Comparison of ENCODE assay signal across 13 mouse cellular contexts in the genomic region with DNA sequence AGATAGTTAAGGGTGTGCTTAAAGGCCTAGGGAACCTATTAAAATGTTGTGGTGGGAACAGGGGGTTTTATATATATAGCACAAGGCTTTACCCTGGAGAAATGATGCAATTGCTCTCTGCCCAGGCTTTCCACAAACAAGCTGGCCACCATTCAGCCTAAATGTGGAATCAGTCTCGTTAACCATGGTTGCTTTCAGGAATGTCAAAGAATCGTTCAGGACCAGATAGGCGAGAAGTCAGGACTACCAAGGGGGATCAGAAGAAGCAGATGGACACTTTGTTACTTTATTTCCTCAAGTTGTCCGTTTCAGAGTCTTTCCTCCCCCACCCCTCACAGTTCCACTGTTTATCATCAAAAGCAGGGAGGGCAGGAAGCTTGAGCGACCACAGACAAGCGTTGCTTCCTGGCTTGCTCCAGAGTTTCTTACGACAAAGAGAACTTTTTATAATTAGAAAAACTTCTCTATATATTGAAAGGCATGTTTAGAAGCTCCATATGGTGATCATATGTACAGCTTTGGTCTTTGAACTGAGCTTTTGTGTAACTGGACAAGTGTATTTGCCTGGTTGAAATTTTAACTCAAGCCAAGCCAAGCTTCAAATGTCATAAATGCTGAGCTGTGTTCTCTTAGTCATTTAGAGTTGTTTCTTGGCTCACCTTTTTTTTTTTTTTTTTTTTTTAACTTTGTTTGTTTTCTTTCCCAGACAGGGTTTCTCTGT. TPM values are rescaled to one million over a fixed set of nuclear protein-coding genes. Genes with fewer than 3 reads are reported as not detected.
DNase-seq lines count a peak whose midpoint lies in the region; ATAC-seq lines count a peak whose summit lies in the region.
"Had no signal": no experiment of that assay in that cellular context is flagged by ENCODE, and none has a peak within 500 bp of the region (broad histone marks: within the 10 kb centered on the region; RNA-seq: fewer than 3 reads in every experiment).

No protein-coding gene starts in this region.

- intact Hi-C loops in heart, postnatal 36 days (cut with DNase I) = no loop called here

- WGBS in heart, embryonic 14.5 days = 52% methylated on average over 7 of the region's 7 CpGs
- WGBS in neural tube, embryonic 15.5 days = 67% methylated on average over 7 of the region's 7 CpGs
- 38% methylated on average over 7 of the region's 7 CpGs for WGBS in limb, embryonic 13.5 days

- ATAC-seq in heart, embryonic 14.5 days (ENCODE audit: insufficient number of reproducible peaks, insufficient read depth, low FRiP score, low read depth) = no peak
- no peak for ATAC-seq in neural tube, embryonic 15.5 days (ENCODE audit: low FRiP score)
- ATAC-seq in limb, embryonic 13.5 days (ENCODE audit: low FRiP score, low read depth) = no peak

- H3K4me2 ChIP-seq in heart, embryonic 14.5 days (ENCODE audit: low read length) = peak overlapping the region; percentile 41
- 0 out of 2 replicates have a peak overlapping the region, but pooled peaks have one; percentile 1 for H3K4me2 ChIP-seq in neural tube, embryonic 15.5 days
- H3K4me2 ChIP-seq in limb, embryonic 13.5 days (replicated peaks) = peak overlapping the region; percentile 75
- H3K4me2 ChIP-seq: neural tube, embryonic 13.5 days had no signal

- no peaks in the 10 kb centered on the region for H3K9me3 ChIP-seq in heart, embryonic 14.5 days (ENCODE audit: control insufficient read depth, low read length)
- H3K9me3 ChIP-seq in neural tube, embryonic 15.5 days (replicated peaks) = no peaks in the 10 kb centered on the region
- H3K9me3 ChIP-seq in limb, embryonic 13.5 days = no peaks in the 10 kb centered on the region
- H3K9me3 ChIP-seq: neural tube, embryonic 13.5 days had no signal

- H3K27me3 ChIP-seq in heart, embryonic 14.5 days (ENCODE audit: control insufficient read depth, insufficient read depth, low read length) = no peaks in the 10 kb centered on the region
- no peaks in the 10 kb centered on the region for H3K27me3 ChIP-seq in neural tube, embryonic 15.5 days (replicated peaks)
- H3K27me3 ChIP-seq in limb, embryonic 13.5 days = no peaks in the 10 kb centered on the region
- H3K27me3 ChIP-seq: neural tube, embryonic 13.5 days had no signal

- no peak for DNase-seq in heart, postnatal 36 days
- DNase-seq in neural tube, embryonic 10.5 days (ENCODE audit: extremely low spot score, low spot score) = no peak
- peak; percentile 44 for DNase-seq in thymus, postnatal 25 days
- no peak for DNase-seq in urinary bladder, adult 2 months (ENCODE audit: low spot score)
- no peak for DNase-seq in ovary, adult 18-20 months (ENCODE audit: low spot score)
- DNase-seq: left cerebral cortex, postnatal 4 days had no signal

- peaks cover 2 to 12% of the 10 kb centered on the region in 2 experiments; a peak in 3 of 4 replicates for H3K4me1 ChIP-seq in heart, embryonic 14.5 days (ENCODE audit: control insufficient read depth in 2 of 2, insufficient read depth in 2 of 2, low read length in 2 of 2)
- peaks cover 10% of the 10 kb centered on the region for H3K4me1 ChIP-seq in neural tube, embryonic 15.5 days
- H3K4me1 ChIP-seq in limb, embryonic 13.5 days = peaks cover 29% of the 10 kb centered on the region

- no peak overlapping the region for H3K9ac ChIP-seq in heart, embryonic 14.5 days (ENCODE audit: low read length)
- no peak overlapping the region for H3K9ac ChIP-seq in neural tube, embryonic 15.5 days (replicated peaks)
- H3K9ac ChIP-seq in limb, embryonic 13.5 days = no peak overlapping the region
- H3K9ac ChIP-seq: neural tube, embryonic 13.5 days had no signal

- no peak overlapping the region for H3K4me3 ChIP-seq in heart, embryonic 14.5 days (ENCODE audit: control insufficient read depth in 1 of 2, insufficient read depth in 1 of 2, low read depth in 1 of 2, low read length in 2 of 2)
- no peak overlapping the region for H3K4me3 ChIP-seq in neural tube, embryonic 15.5 days (replicated peaks)
- H3K4me3 ChIP-seq in limb, embryonic 13.5 days = peak overlapping the region; percentile 0; the same call in 1 of the 2 replicates
- H3K4me3 ChIP-seq: erythroblast, embryonic 14.5 days; neural tube, embryonic 13.5 days had no signal

- H3K27ac ChIP-seq in heart, embryonic 14.5 days (replicated peaks in 1 of 2; ENCODE audit: control insufficient read depth in 1 of 2, insufficient read depth in 1 of 2, low read depth in 2 of 2, low read length in 2 of 2) = peak overlapping the region; percentile 19 to 64; a peak in 2 of 4 replicates
- no peak overlapping the region for H3K27ac ChIP-seq in neural tube, embryonic 15.5 days (replicated peaks)
- 0 out of 2 replicates have a peak overlapping the region, but pooled peaks have one; percentile 11 for H3K27ac ChIP-seq in limb, embryonic 13.5 days
- H3K27ac ChIP-seq: neural tube, embryonic 13.5 days had no signal

- H3K36me3 ChIP-seq in heart, embryonic 14.5 days (ENCODE audit: control insufficient read depth, insufficient read depth, low read length) = peaks cover 49% of the 10 kb centered on the region
- H3K36me3 ChIP-seq in neural tube, embryonic 15.5 days = no peaks in the 10 kb centered on the region
- H3K36me3 ChIP-seq in limb, embryonic 13.5 days = peaks cover 38% of the 10 kb centered on the region
- H3K36me3 ChIP-seq: neural tube, embryonic 13.5 days had no signal

RNA-seq across cellular contexts. Expression of gene Cflar, which starts 5.0 kb away (rescaled TPM):
- polyA plus RNA-seq in heart, embryonic 14.5 days (2014; fragmentation: Nextera tagmentation; extraction: Ambion mirVana) = 38.7 and 42.2 TPM in 2 replicates
- total RNA-seq in heart, postnatal 36 days (2021) = 10 to 100 TPM; 56.4 to 61.5 TPM
- 15.3 and 20.0 TPM in 2 replicates for polyA plus RNA-seq in neural tube, embryonic 15.5 days (2015; fragmentation: Nextera tagmentation; extraction: Ambion mirVana)
- 35.3 and 35.6 TPM in 2 replicates for polyA plus RNA-seq in limb, embryonic 13.5 days (2015; fragmentation: Nextera tagmentation; extraction: Ambion mirVana)
- 41.1 and 43.4 TPM in 2 replicates for polyA plus RNA-seq in urinary bladder, adult 2 months (2012; rRNA removed)

RNA-seq across cellular contexts. Expression of gene Als2cr12, which starts 20.5 kb away (rescaled TPM):
- polyA plus RNA-seq in heart, embryonic 14.5 days (2014; fragmentation: Nextera tagmentation; extraction: Ambion mirVana) = not detected in 2 replicates
- not detected for total RNA-seq in heart, postnatal 36 days (2021)
- not detected in 2 replicates for polyA plus RNA-seq in neural tube, embryonic 15.5 days (2015; fragmentation: Nextera tagmentation; extraction: Ambion mirVana)
- not detected in 2 replicates for polyA plus RNA-seq in limb, embryonic 13.5 days (2015; fragmentation: Nextera tagmentation; extraction: Ambion mirVana)
- 0.66 and 0.83 TPM in 2 replicates for polyA plus RNA-seq in urinary bladder, adult 2 months (2012; rRNA removed)
- total RNA-seq: left cerebral cortex, postnatal 4 days had no signal
- polyA plus RNA-seq: brain, embryonic 14.5 days; erythroblast, embryonic 14.5 days; hindbrain, embryonic 11.5 days; neural tube, embryonic 13.5 days had no signal

Comparison
In these comparisons a context has a peak if more than half of its experiments do, and no peak if none do; other contexts are left out.
1. H3K4me2 ChIP-seq: peak in every context shown above with its lines; median percentile 75 in limb, embryonic 13.5 days; 41 in heart, embryonic 14.5 days; 1 in neural tube, embryonic 15.5 days.